Comparison of ENCODE assay signal across 15 mouse cellular contexts in the genomic region with DNA sequence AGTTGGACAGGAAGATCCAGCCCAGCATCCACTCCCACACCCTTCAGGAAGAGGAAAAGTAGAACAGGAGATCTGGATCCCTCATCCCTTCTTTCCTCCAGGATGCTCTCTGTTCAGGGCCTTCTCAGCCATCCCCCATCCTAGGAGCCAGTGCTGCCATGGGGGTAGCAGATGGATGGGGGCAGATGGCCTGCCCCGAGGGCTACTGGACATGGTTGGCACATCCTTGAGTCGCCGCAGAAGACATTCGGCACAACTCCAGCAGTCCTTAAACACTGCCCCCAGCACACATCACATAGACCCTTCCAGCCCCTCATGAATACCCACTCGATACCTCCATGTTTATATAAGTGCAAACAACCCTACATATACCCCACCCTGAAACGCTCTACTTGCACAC.
A peak's percentile ranks its signal among the peaks of the same experiment; 100 is the strongest.
DNase-seq lines count a peak whose midpoint lies in the region; ATAC-seq lines count a peak whose summit lies in the region.
"Had no signal": no experiment of that assay in that cellular context is flagged by ENCODE, and none has a peak within 500 bp of the region (broad histone marks: within the 10 kb centered on the region; RNA-seq: fewer than 3 reads in every experiment).

No protein-coding gene starts in this region.

- ATAC-seq in cerebellum, adult (ENCODE audit: insufficient number of reproducible peaks, low FRiP score, low TSS enrichment): peak; percentile 49; the same call in 1 of the 2 replicates
- ATAC-seq: forebrain, embryonic 15.5 days; intestine, embryonic 15.5 days had no signal

- DNase-seq in cerebellum, adult 11-12 months: peak; percentile 86
- peak; percentile 84 for DNase-seq in cerebellum, adult 9-10 months
- DNase-seq in cerebellum, postnatal 25 days: peak; percentile 82 to 84
- DNase-seq in right cerebral cortex, postnatal 25 days: no peak
- DNase-seq in layer of hippocampus, adult 9-11 months: no peak
- no peak for DNase-seq in right cerebral cortex, adult 2 months (ENCODE audit: low spot score in 2 of 2)
- DNase-seq: adrenal gland, adult 8-10 months; adrenal gland, postnatal 36 days; embryo, embryonic 11 days; gastrocnemius, postnatal 14 days; heart, adult 2 months; kidney, adult 2 months had no signal

Comparison
In these comparisons a context has a peak if more than half of its experiments do, and no peak if none do; other contexts are left out.
1. DNase-seq: peak in cerebellum, adult 11-12 months (single experiment), cerebellum, adult 9-10 months (single experiment) and cerebellum, postnatal 25 days (2 of 2); none in right cerebral cortex, postnatal 25 days (single experiment), layer of hippocampus, adult 9-11 months (single experiment) and right cerebral cortex, adult 2 months (0 of 2).